Mouse (Mus musculus) left cerebral cortex, adult 6 months (tissue): ENCODE measurements around the gene Mixl1. TPM values are rescaled to one million over a fixed set of nuclear protein-coding genes. Genes with fewer than 3 reads are reported as not detected.

Source experiments
- long read RNA-seq, 2 experiments: library from polyadenylated mRNA; unstranded; transcript quantifications; one replicate each; pipeline ENCODE4 v2.0.0; 2019 to 2020
- polyA plus RNA-seq: library from polyadenylated mRNA; unstranded; fragments of <200 nt; fragmentation: Nextera tagmentation; gene quantifications from 2 replicates; pipeline ENCODE4 v1.2.3, GENCODE M21; 2021

The Mixl1 gene
- polyA plus RNA-seq: not detected in 2 replicates
- long read RNA-seq, experiment 1: 0 reads
- long read RNA-seq, experiment 2: 0 reads

GRCm38 (mm10) chr1:180696626-180697352 lies at the start of gene Mixl1:
Gene Mixl1, minus strand, starts transcription at chr1:180697034.

GRCm38 (mm10) chr1:180725704-180726179 lies 28.9 kb upstream of the Mixl1 start, which contains the start of gene Acbd3:
Gene Acbd3, plus strand, starts transcription at chr1:180726043.

Other genes starting within 250 kb of the Mixl1 start
- gene Stum, start 213.5 kb downstream of the Mixl1 start, polyA plus RNA-seq: 52.6 and 73.8 TPM in 2 replicates
- gene Parp1, start 128.1 kb downstream of the Mixl1 start, polyA plus RNA-seq: 32.1 and 36.2 TPM in 2 replicates
- gene Lin9, start 55.9 kb downstream of the Mixl1 start, polyA plus RNA-seq: 1.3 and 2.2 TPM in 2 replicates
- gene Acbd3, start 29.0 kb upstream of the Mixl1 start, polyA plus RNA-seq: 6.0 TPM in 2 replicates
- 246 and 299 TPM in 2 replicates for gene H3f3a, start 116.9 kb upstream of the Mixl1 start, polyA plus RNA-seq
- 13.4 and 16.2 TPM in 2 replicates for gene Sde2, start 154.1 kb upstream of the Mixl1 start, polyA plus RNA-seq
- 0.28 and 0.59 TPM in 2 replicates for gene Lefty2, start 196.1 kb upstream of the Mixl1 start, polyA plus RNA-seq
- gene Pycr2, start 207.3 kb upstream of the Mixl1 start, polyA plus RNA-seq: 65.0 and 74.7 TPM in 2 replicates
- gene Lefty1, start 238.0 kb upstream of the Mixl1 start, polyA plus RNA-seq: 2.5 and 2.7 TPM in 2 replicates
- 18.8 and 20.1 TPM in 2 replicates for gene Tmem63a, start 245.3 kb upstream of the Mixl1 start, polyA plus RNA-seq